Comparison of ENCODE assay signal across 15 mouse cellular contexts in the genomic region with DNA sequence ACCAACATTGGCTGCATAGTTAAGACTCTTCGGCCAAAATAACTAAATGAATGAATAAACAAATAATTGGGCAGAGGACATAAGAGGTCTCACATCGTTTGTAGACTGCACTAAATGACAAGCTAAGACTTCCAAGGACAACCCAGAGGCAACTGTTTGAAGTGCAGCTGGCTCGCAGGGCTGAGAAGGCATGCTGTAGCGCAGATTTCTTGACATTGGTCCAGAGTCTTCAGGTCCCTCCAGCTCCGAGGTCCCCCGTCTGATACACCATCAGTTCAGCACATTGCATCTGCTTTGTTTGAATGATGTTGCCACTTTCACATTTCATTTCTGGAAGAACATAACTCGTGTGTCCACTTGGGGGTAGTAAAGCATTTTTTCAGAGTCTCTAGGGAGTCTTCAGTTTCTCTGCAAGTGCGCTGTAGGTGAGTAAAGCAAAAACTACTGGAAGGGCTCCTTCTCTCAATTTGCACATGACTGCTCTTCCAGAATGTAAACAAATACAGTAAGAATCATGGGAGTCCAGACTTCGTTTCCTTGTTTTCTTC. TPM values are rescaled to one million over a fixed set of nuclear protein-coding genes. Genes with fewer than 3 reads are reported as not detected.
A peak's percentile ranks its signal among the peaks of the same experiment; 100 is the strongest.
DNase-seq lines count a peak whose midpoint lies in the region; ATAC-seq and TF ChIP-seq lines count a peak whose summit lies in the region.
"Had no signal": no experiment of that assay in that cellular context is flagged by ENCODE, and none has a peak within 500 bp of the region (broad histone marks: within the 10 kb centered on the region; RNA-seq: fewer than 3 reads in every experiment).

No protein-coding gene starts in this region.

- no peak for TF ChIP-seq EP300 in stomach, postnatal 0 days (optimal IDR thresholded peaks at IDR 0.05)

- TF ChIP-seq CTCF in stomach, postnatal 0 days (IDR thresholded peaks at IDR 0.05; ENCODE audit: low read depth) = peak; percentile 66

- ATAC-seq in frontal cortex, adult (ENCODE audit: low TSS enrichment) = peak; percentile 89
- ATAC-seq in stomach, postnatal 0 days (ENCODE audit: low FRiP score, low TSS enrichment) = no peak
- ATAC-seq in megakaryocyte-erythroid progenitor cell, adult 5-6 weeks (replicated peaks; ENCODE audit: low FRiP score, low TSS enrichment, poor library complexity, severe bottlenecking) = no peak
- ATAC-seq: midbrain, embryonic 13.5 days had no signal

- no peaks in the 10 kb centered on the region for H3K27me3 ChIP-seq in stomach, postnatal 0 days (ENCODE audit: control insufficient read depth, insufficient read depth, low read length)
- H3K27me3 ChIP-seq: forebrain, embryonic 12.5 days; heart, embryonic 15.5 days; midbrain, embryonic 13.5 days; neural tube, embryonic 13.5 days had no signal

- WGBS in stomach, postnatal 0 days = 40% methylated on average over 9 of the region's 9 CpGs

- no peak overlapping the region for H3K4me3 ChIP-seq in stomach, postnatal 0 days (ENCODE audit: low read depth, low read length)
- H3K4me3 ChIP-seq: forebrain, embryonic 12.5 days; heart, embryonic 15.5 days; midbrain, embryonic 13.5 days; neural tube, embryonic 13.5 days had no signal

- H3K4me2 ChIP-seq in stomach, postnatal 0 days (replicated peaks; ENCODE audit: low read depth) = no peak overlapping the region
- H3K4me2 ChIP-seq: forebrain, embryonic 12.5 days; heart, embryonic 15.5 days; midbrain, embryonic 13.5 days; neural tube, embryonic 13.5 days had no signal

- no peak overlapping the region for H3K27ac ChIP-seq in stomach, postnatal 0 days (replicated peaks)
- H3K27ac ChIP-seq: forebrain, embryonic 12.5 days; heart, embryonic 15.5 days; liver, embryonic 14.5 days; midbrain, embryonic 13.5 days; neural tube, embryonic 13.5 days had no signal

- H3K9ac ChIP-seq in stomach, postnatal 0 days (ENCODE audit: low read length) = no peak overlapping the region
- H3K9ac ChIP-seq: forebrain, embryonic 12.5 days; heart, embryonic 15.5 days; liver, embryonic 14.5 days; midbrain, embryonic 13.5 days; neural tube, embryonic 13.5 days had no signal

- no peaks in the 10 kb centered on the region for H3K9me3 ChIP-seq in stomach, postnatal 0 days (ENCODE audit: control insufficient read depth, low read length)
- H3K9me3 ChIP-seq: forebrain, embryonic 12.5 days; heart, embryonic 15.5 days; midbrain, embryonic 13.5 days; neural tube, embryonic 13.5 days had no signal

- H3K36me3 ChIP-seq in stomach, postnatal 0 days (ENCODE audit: control insufficient read depth, insufficient read depth, low read length) = no peaks in the 10 kb centered on the region
- H3K36me3 ChIP-seq: forebrain, embryonic 12.5 days; heart, embryonic 15.5 days; midbrain, embryonic 13.5 days; neural tube, embryonic 13.5 days had no signal

- DNase-seq in frontal cortex, postnatal 14 days (ENCODE audit: low spot score in 2 of 2) = no peak
- DNase-seq in layer of hippocampus, adult 9-10 months (ENCODE audit: low spot score) = peak; percentile 31
- no peak for DNase-seq in layer of hippocampus, adult 9-11 months
- peak; percentile 16 to 31 for DNase-seq in right cerebral cortex, adult 2 months (ENCODE audit: low spot score in 2 of 2)
- no peak for DNase-seq in right cerebral cortex, postnatal 36 days (ENCODE audit: low spot score in 2 of 2)
- no peak for DNase-seq in stomach, postnatal 0 days (ENCODE audit: low spot score)
- DNase-seq: gastrocnemius, postnatal 25 days had no signal

- H3K4me1 ChIP-seq in stomach, postnatal 0 days (replicated peaks; ENCODE audit: control insufficient read depth, insufficient read depth) = no peaks in the 10 kb centered on the region
- H3K4me1 ChIP-seq: heart, embryonic 15.5 days; midbrain, embryonic 13.5 days had no signal

RNA-seq across cellular contexts. Expression of gene Nmur2, which starts 27.2 kb away (rescaled TPM):
- 0.22 and 0.24 TPM in 2 replicates for polyA plus RNA-seq in stomach, postnatal 0 days (2015; fragmentation: Nextera tagmentation; extraction: Ambion mirVana)
- not detected in 2 replicates for total RNA-seq in megakaryocyte-erythroid progenitor cell, adult 5-6 weeks (2014; fragmentation: Nextera tagmentation)
- not detected in 2 replicates for total RNA-seq in megakaryocyte-erythroid progenitor cell, adult 5-6 weeks (2017)
- total RNA-seq: adrenal gland, adult 18-20 months; gastrocnemius, postnatal 25 days had no signal
- polyA plus RNA-seq: forebrain, embryonic 12.5 days; heart, embryonic 15.5 days; liver, embryonic 14.5 days had no signal

Comparison
In these comparisons a context has a peak if more than half of its experiments do, and no peak if none do; other contexts are left out.
1. DNase-seq: peak in layer of hippocampus, adult 9-10 months (single experiment) and right cerebral cortex, adult 2 months (2 of 2); none in frontal cortex, postnatal 14 days (0 of 2), layer of hippocampus, adult 9-11 months (single experiment), right cerebral cortex, postnatal 36 days (0 of 2) and stomach, postnatal 0 days (single experiment).